Mouse (Mus musculus) bone marrow macrophage, adult 2 months (primary cell): ENCODE data around the gene Myo1d. TPM values are rescaled to one million over a fixed set of nuclear protein-coding genes. Genes with fewer than 3 reads are reported as not detected.

ENCODE experiments used
- H3K27ac ChIP-seq: 2 replicates; pipeline ENCODE4 v1.5.1; 2012; ENCODE audit warnings: low read depth, low read length; ENCODE audit not compliant: insufficient read depth
- H3K4me1 ChIP-seq: 2 replicates; pipeline ENCODE4 v1.6.1; 2012; ENCODE audit warnings: low read length; ENCODE audit not compliant: control insufficient read depth, insufficient read depth
- H3K4me3 ChIP-seq: 2 replicates; pipeline ENCODE4 v1.5.1; 2012; ENCODE audit warnings: mild to moderate bottlenecking, low read length, moderate library complexity; ENCODE audit not compliant: insufficient read depth
- CTCF ChIP-seq: IDR thresholded peaks from 2 replicates; pipeline ENCODE4 v1.5.1; 2012; ENCODE audit warnings: low read depth, mild to moderate bottlenecking, low read length, moderate library complexity
- POLR2A ChIP-seq: IDR thresholded peaks from 2 replicates; pipeline ENCODE4 v1.6.1; 2012; ENCODE audit warnings: mild to moderate bottlenecking, low read depth, low read length, borderline replicate concordance
- polyA plus RNA-seq: library from polyadenylated mRNA; stranded (reverse); fragments of >200 nt; gene quantifications from 2 replicates; pipeline ENCODE4 v1.2.4, GENCODE M21; 2012; ENCODE audit not compliant: missing spikeins, insufficient read depth, insufficient read length

The Myo1d gene
- polyA plus RNA-seq, 1 experiment: 0.75 TPM

- H3K4me1 ChIP-seq: peaks cover 14% of the 10 kb centered on the region
- H3K4me3 ChIP-seq: no peak overlapping the region
Measured at GRCm38 (mm10) chr11:80784294-80784743, 4.5 kb upstream of the Myo1d start.

GRCm38 (mm10) chr11:80783460-80783859, 3.6 kb upstream of the Myo1d start:
- H3K4me1 ChIP-seq: peaks cover 16% of the 10 kb centered on the region
- TF ChIP-seq POLR2A (no peak), CTCF (no peak)
- no peak overlapping the region for H3K27ac ChIP-seq
- H3K4me3 ChIP-seq: no peak overlapping the region

More at GRCm38 (mm10) chr11:80784294-80784743, 4.5 kb upstream of the Myo1d start:
- TF ChIP-seq CTCF (no peak), POLR2A (no peak)
- H3K27ac ChIP-seq: no peak overlapping the region; the same call in 1 of the 2 replicates

- Histone ChIP-seq H3K4me1 (peaks cover 16% of the 10 kb centered on the region), H3K4me3 (no peak overlapping the region), H3K27ac (no peak overlapping the region)
- TF ChIP-seq POLR2A: no peak
- TF ChIP-seq CTCF: no peak
Measured at GRCm38 (mm10) chr11:80781535-80781934, 1.7 kb upstream of the Myo1d start.

GRCm38 (mm10) chr11:80778916-80779526, 804 bp downstream of the Myo1d start:
- Histone ChIP-seq H3K4me3 (peak overlapping the region; percentile 53), H3K4me1 (peaks cover 6% of the 10 kb centered on the region), H3K27ac (no peak overlapping the region)
- TF ChIP-seq POLR2A: no peak
- no peak for TF ChIP-seq CTCF

- Histone ChIP-seq H3K27ac (no peak overlapping the region), H3K4me3 (no peak overlapping the region), H3K4me1 (peaks cover 6% of the 10 kb centered on the region)
- TF ChIP-seq CTCF (no peak), POLR2A (no peak)
Measured at GRCm38 (mm10) chr11:80778157-80778556, 1.7 kb downstream of the Myo1d start.

GRCm38 (mm10) chr11:80777708-80778107, 2.1 kb downstream of the Myo1d start:
- Histone ChIP-seq H3K4me1 (peaks cover 6% of the 10 kb centered on the region), H3K4me3 (no peak overlapping the region)
- no peak for TF ChIP-seq CTCF
- no peak for TF ChIP-seq POLR2A

GRCm38 (mm10) chr11:80775535-80775934, 4.3 kb downstream of the Myo1d start:
- H3K27ac ChIP-seq: no peak overlapping the region
- H3K4me1 ChIP-seq: peaks cover 6% of the 10 kb centered on the region
- H3K4me3 ChIP-seq: no peak overlapping the region
- no peak for TF ChIP-seq POLR2A
- no peak for TF ChIP-seq CTCF

More at GRCm38 (mm10) chr11:80777708-80778107, 2.1 kb downstream of the Myo1d start:
- H3K27ac ChIP-seq: no peak overlapping the region

GRCm38 (mm10) chr11:80772595-80773210, 7.1 kb downstream of the Myo1d start:
- TF ChIP-seq POLR2A (no peak), CTCF (no peak)
- Histone ChIP-seq H3K4me3 (no peak overlapping the region), H3K4me1 (no peaks in the 10 kb centered on the region), H3K27ac (no peak overlapping the region)

GRCm38 (mm10) chr11:80771596-80772250, 8.1 kb downstream of the Myo1d start:
- no peak overlapping the region for H3K27ac ChIP-seq
- no peaks in the 10 kb centered on the region for H3K4me1 ChIP-seq
- TF ChIP-seq POLR2A (no peak), CTCF (no peak)
- H3K4me3 ChIP-seq: no peak overlapping the region

GRCm38 (mm10) chr11:80771186-80771585, 8.6 kb downstream of the Myo1d start:
- Histone ChIP-seq H3K4me3 (no peak overlapping the region), H3K27ac (no peak overlapping the region), H3K4me1 (no peaks in the 10 kb centered on the region)
- TF ChIP-seq CTCF (no peak), POLR2A (no peak)
